Mouse (Mus musculus): ENCODE measurements around the gene Agbl5. TPM values are rescaled to one million over a fixed set of nuclear protein-coding genes. Genes with fewer than 3 reads are reported as not detected.

Gene Agbl5
- polyA plus RNA-seq, 1 experiment from 2014 or later: 21.5 TPM

DNA sequence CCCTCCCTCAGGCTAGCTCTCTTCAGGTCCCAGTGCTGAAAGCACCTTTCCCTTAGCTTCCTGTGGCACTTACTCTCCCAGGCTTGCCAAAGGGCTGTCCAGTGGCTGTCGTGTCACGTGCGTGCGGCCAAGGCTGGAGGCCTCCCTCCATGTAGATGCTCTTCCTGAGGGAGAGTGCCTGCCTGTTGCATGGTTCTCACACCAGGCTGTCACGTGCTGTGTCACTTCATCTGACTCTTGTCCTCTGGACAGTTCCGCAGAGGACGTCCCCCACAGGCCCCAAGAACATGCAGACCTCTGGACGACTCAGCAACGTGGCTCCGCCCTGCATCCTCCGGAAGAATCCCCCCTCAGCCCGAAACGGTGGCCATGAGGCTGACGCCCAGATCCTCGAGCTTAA is 24.2 kb upstream of the Agbl5 start:
- no peak overlapping the region for H3K27ac ChIP-seq (ENCODE audit: low read depth, low read length)
- H3K4me2 ChIP-seq (replicated peaks; ENCODE audit: low read depth, low read length): no peak overlapping the region
- no peaks in the 10 kb centered on the region for H3K4me1 ChIP-seq (replicated peaks; ENCODE audit: control insufficient read depth, insufficient read depth, low read length)
- DNase-seq (ENCODE audit: low spot score) (no peak), ATAC-seq (ENCODE audit: low FRiP score) (no peak)
- H3K27me3 ChIP-seq (ENCODE audit: control insufficient read depth, insufficient read depth, low read length): no peaks in the 10 kb centered on the region
- 59% methylated on average over 15 of the region's 15 CpGs for WGBS
- no peak overlapping the region for H3K9ac ChIP-seq (ENCODE audit: low read depth, low read length)
- H3K9me3 ChIP-seq (ENCODE audit: control insufficient read depth, low read length): no peaks in the 10 kb centered on the region
- H3K36me3 ChIP-seq (ENCODE audit: control insufficient read depth, insufficient read depth, low read length): no peaks in the 10 kb centered on the region
- H3K4me3 ChIP-seq (ENCODE audit: low read depth, low read length): no peak overlapping the region

DNA sequence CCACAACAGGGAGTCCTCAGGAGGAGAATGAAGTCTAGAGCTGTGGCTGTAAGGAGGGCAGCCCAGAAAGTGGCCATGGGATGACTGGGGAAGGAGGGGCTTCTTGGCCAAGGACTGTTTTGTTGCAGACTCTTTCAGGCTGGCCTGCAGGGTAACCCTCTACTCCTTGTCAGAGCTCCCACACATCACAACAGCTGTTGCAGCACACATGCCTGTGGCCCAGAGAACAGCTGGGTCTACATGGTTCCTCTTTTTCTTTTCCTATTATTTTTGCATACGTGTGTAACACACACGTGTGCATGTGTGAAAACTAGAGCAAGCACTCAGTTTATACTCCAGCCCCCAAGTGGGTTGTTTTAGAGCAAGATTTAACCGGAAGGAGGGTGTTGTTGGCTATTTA is 21.6 kb upstream of the Agbl5 start:
- no peak for DNase-seq (ENCODE audit: low spot score)
- ATAC-seq (ENCODE audit: low FRiP score): no peak
- H3K27me3 ChIP-seq (ENCODE audit: control insufficient read depth, insufficient read depth, low read length): no peaks in the 10 kb centered on the region
- 85% methylated on average over 3 of the region's 3 CpGs for WGBS
- no peak overlapping the region for H3K9ac ChIP-seq (ENCODE audit: low read depth, low read length)
- H3K36me3 ChIP-seq (ENCODE audit: control insufficient read depth, insufficient read depth, low read length): no peaks in the 10 kb centered on the region
- H3K9me3 ChIP-seq (ENCODE audit: control insufficient read depth, low read length): no peaks in the 10 kb centered on the region
- H3K4me3 ChIP-seq (ENCODE audit: low read depth, low read length): no peak overlapping the region
- no peak overlapping the region for H3K4me2 ChIP-seq (replicated peaks; ENCODE audit: low read depth, low read length)
- peaks cover 2% of the 10 kb centered on the region; the same call in 1 of the 2 replicates for H3K4me1 ChIP-seq (replicated peaks; ENCODE audit: control insufficient read depth, insufficient read depth, low read length)
- H3K27ac ChIP-seq (ENCODE audit: low read depth, low read length): no peak overlapping the region

DNA sequence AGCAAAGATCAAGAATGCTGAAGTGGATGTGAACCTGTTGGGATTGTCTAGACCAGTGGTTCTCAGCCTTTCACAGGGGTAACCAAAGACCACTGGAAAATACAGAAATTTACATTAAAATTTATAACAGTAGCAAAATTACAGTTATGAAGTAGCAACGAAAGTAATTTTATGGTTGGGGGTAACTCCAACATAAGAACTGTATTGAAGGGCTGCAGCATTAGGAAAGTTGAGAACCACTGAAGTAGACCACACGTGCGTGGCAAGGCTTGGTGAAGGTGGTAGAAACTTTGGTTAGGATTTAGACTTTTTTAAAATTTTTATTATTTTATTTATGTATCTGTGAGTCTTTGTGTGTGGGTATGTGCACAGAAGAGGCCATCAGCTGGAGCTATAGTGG is 20.8 kb upstream of the Agbl5 start, which contains the start of gene Tmem214:
Gene Tmem214, plus strand, starts transcription at position 301 of the 400 bp plus-strand sequence.
- H3K9me3 ChIP-seq (ENCODE audit: control insufficient read depth, low read length): no peaks in the 10 kb centered on the region
- H3K4me1 ChIP-seq (replicated peaks; ENCODE audit: control insufficient read depth, insufficient read depth, low read length): peaks cover 2% of the 10 kb centered on the region; the same call in 1 of the 2 replicates
- DNase-seq (ENCODE audit: low spot score): no peak
- no peaks in the 10 kb centered on the region for H3K36me3 ChIP-seq (ENCODE audit: control insufficient read depth, insufficient read depth, low read length)
- no peak for ATAC-seq (ENCODE audit: low FRiP score)
- H3K4me2 ChIP-seq (replicated peaks; ENCODE audit: low read depth, low read length): no peak within 1 kb of the TSS
- WGBS: 92% methylated on average over 3 of the region's 3 CpGs
- H3K4me3 ChIP-seq (ENCODE audit: low read depth, low read length): no peak within 1 kb of the TSS
- no peak within 1 kb of the TSS for H3K27ac ChIP-seq (ENCODE audit: low read depth, low read length)
- no peak within 1 kb of the TSS for H3K9ac ChIP-seq (ENCODE audit: low read depth, low read length)
- H3K27me3 ChIP-seq (ENCODE audit: control insufficient read depth, insufficient read depth, low read length): no peaks in the 10 kb centered on the region

DNA sequence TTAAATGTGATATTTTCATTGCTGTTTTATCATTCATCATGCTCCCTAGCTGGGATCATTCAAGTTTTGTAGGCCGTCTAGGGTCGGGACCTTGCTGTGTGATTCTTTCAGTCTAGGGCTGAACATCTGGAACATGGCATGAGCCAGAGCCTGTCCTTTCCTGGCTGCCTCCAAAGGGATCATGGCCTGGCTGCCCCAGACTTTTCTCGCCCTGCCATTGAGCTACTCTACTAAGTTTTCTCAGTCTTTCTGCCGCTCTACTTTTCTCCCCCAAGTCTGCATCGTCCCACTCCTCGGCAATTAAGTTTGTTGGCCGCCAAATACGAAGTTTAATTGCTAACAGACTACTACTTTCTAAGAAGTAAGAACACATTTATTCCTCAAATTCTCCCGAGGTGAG is 19.5 kb upstream of the Agbl5 start:
- Histone ChIP-seq H3K9ac (ENCODE audit: low read depth, low read length) (peak overlapping the region; percentile 65), H3K4me1 (replicated peaks; ENCODE audit: control insufficient read depth, insufficient read depth, low read length) (peaks cover 2% of the 10 kb centered on the region; the same call in 1 of the 2 replicates), H3K36me3 (ENCODE audit: control insufficient read depth, insufficient read depth, low read length) (0 out of 2 replicates have a peak, but pooled peaks cover 5% of the 10 kb centered on the region), H3K27ac (ENCODE audit: low read depth, low read length) (no peak overlapping the region), H3K9me3 (ENCODE audit: control insufficient read depth, low read length) (no peaks in the 10 kb centered on the region), H3K4me2 (replicated peaks; ENCODE audit: low read depth, low read length) (peak overlapping the region; percentile 70), H3K4me3 (ENCODE audit: low read depth, low read length) (peak overlapping the region; percentile 90), H3K27me3 (ENCODE audit: control insufficient read depth, insufficient read depth, low read length) (no peaks in the 10 kb centered on the region)
- no peak for DNase-seq (ENCODE audit: low spot score)
- ATAC-seq (ENCODE audit: low FRiP score): peak; percentile 44
- 22% methylated on average over 9 of the region's 9 CpGs for WGBS

DNA sequence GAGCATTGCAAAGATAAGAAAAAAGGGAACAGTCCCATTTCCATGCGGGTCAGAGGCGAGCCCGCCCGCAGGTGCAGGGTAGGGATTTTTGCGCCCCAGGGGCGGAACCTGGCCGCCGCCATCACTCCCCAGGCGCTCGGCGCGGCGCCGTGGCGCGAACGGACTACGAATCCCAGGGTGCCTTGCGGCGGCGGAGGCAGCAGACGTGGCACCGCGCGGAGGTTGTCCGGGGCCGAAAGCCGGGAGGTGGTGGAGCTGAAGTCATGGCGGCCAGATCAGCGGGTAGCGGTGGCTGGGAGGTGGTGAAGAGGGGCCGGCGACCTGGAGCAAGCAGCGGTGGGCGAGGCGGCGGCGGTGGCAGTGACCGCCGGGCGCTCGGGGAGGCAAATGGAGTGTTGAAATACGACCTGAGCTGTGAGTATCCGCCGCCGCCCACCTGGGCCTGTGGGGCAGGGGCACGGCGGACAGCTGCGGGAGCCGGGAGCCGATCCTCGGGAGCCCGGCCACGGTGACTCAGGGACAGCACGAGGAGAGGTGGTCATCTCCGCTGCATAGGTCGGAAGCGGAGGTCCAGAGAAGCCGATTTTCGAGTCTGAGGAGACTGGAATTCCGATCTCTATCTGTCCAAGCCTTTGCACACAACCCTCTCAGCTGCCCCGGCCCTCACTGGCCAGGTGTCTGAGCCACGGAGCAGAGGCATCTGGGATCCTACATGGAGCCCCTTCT is 18.9 kb upstream of the Agbl5 start:
- Histone ChIP-seq H3K36me3 (ENCODE audit: control insufficient read depth, insufficient read depth, low read length) (0 out of 2 replicates have a peak, but pooled peaks cover 9% of the 10 kb centered on the region), H3K27me3 (ENCODE audit: control insufficient read depth, insufficient read depth, low read length) (no peaks in the 10 kb centered on the region), H3K9ac (ENCODE audit: low read depth, low read length) (peak overlapping the region; percentile 65), H3K27ac (ENCODE audit: low read depth, low read length) (0 out of 2 replicates have a peak overlapping the region, but pooled peaks have one; percentile 34), H3K4me2 (replicated peaks; ENCODE audit: low read depth, low read length) (peak overlapping the region; percentile 70), H3K9me3 (ENCODE audit: control insufficient read depth, low read length) (no peaks in the 10 kb centered on the region), H3K4me3 (ENCODE audit: low read depth, low read length) (peak overlapping the region; percentile 90), H3K4me1 (replicated peaks; ENCODE audit: control insufficient read depth, insufficient read depth, low read length) (peaks cover 2% of the 10 kb centered on the region; the same call in 1 of the 2 replicates)
- peak; percentile 92 for DNase-seq (ENCODE audit: low spot score)
- peak; percentile 92 for ATAC-seq (ENCODE audit: low FRiP score)
- WGBS: under 1% methylated on average over 63 of the region's 63 CpGs

DNA sequence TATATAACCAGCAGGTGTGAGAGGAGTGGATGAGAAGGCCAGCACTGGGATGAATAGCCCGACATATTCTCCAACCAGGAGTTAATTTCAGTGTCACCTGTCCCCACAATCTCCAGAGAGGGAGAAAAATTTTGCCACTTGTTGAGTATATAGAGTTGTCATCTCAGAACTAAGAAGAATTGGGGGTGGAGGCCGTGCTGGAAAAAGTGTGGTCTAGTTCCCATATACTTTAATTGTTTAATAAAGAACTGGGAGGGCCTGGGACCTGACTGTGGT is 18.4 kb upstream of the Agbl5 start:
- H3K9ac ChIP-seq (ENCODE audit: low read depth, low read length): peak overlapping the region; percentile 65
- no peak for ATAC-seq (ENCODE audit: low FRiP score)
- no peaks in the 10 kb centered on the region for H3K9me3 ChIP-seq (ENCODE audit: control insufficient read depth, low read length)
- H3K36me3 ChIP-seq (ENCODE audit: control insufficient read depth, insufficient read depth, low read length): 0 out of 2 replicates have a peak, but pooled peaks cover 13% of the 10 kb centered on the region
- WGBS: 27% methylated on average over 2 of the region's 2 CpGs
- H3K4me2 ChIP-seq (replicated peaks; ENCODE audit: low read depth, low read length): peak overlapping the region; percentile 70
- H3K27ac ChIP-seq (ENCODE audit: low read depth, low read length): no peak overlapping the region
- H3K4me3 ChIP-seq (ENCODE audit: low read depth, low read length): peak overlapping the region; percentile 90
- no peak for DNase-seq (ENCODE audit: low spot score)
- peaks cover 2% of the 10 kb centered on the region; the same call in 1 of the 2 replicates for H3K4me1 ChIP-seq (replicated peaks; ENCODE audit: control insufficient read depth, insufficient read depth, low read length)
- no peaks in the 10 kb centered on the region for H3K27me3 ChIP-seq (ENCODE audit: control insufficient read depth, insufficient read depth, low read length)

DNA sequence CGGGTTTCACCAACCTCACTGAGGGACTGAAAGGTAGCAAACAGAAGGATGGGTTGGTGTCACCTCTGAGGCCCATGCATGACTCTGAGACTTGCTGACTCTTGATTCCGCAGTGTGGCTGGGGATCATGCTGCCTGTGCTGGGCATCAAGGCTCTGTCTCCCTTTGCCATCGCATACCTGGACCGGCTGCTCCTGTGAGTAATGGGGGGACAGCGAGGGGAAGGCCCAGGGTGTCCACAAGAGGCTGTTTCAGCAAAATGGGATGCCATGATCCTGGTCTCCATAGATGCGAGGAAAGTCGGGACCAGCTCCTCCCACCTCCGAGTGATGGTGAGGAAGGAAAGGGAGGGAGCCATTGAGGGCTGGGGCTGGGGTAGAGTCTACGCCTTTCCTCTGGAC is 15.9 kb upstream of the Agbl5 start:
- Histone ChIP-seq H3K4me1 (replicated peaks; ENCODE audit: control insufficient read depth, insufficient read depth, low read length) (peaks cover 2% of the 10 kb centered on the region; the same call in 1 of the 2 replicates), H3K36me3 (ENCODE audit: control insufficient read depth, insufficient read depth, low read length) (peaks cover 32% of the 10 kb centered on the region), H3K4me3 (ENCODE audit: low read depth, low read length) (no peak overlapping the region), H3K9me3 (ENCODE audit: control insufficient read depth, low read length) (no peaks in the 10 kb centered on the region), H3K9ac (ENCODE audit: low read depth, low read length) (no peak overlapping the region), H3K27me3 (ENCODE audit: control insufficient read depth, insufficient read depth, low read length) (no peaks in the 10 kb centered on the region), H3K27ac (ENCODE audit: low read depth, low read length) (no peak overlapping the region), H3K4me2 (replicated peaks; ENCODE audit: low read depth, low read length) (no peak overlapping the region)
- no peak for DNase-seq (ENCODE audit: low spot score)
- 93% methylated on average over 9 of the region's 9 CpGs for WGBS
- ATAC-seq (ENCODE audit: low FRiP score): no peak

DNA sequence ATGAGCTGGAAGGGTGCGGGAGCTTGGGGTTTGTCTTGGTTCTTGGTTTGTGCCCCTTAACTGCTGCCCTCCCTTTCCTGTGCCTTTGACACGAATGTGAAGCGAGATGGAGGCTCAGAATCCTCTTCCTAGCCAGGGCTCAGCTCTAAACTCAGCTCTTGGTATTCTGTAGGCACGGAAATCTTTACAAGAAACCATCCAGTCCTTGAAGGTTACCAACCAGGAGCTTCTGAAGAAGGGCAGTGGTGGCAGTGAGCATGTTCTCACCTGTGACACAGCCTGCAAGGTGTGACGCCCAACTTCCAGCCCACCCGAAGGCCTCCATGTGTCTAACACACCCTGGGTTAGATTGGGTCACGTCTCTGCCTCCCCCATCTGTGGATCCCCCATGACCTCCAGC is 14.1 kb upstream of the Agbl5 start:
- no peak overlapping the region for H3K27ac ChIP-seq (ENCODE audit: low read depth, low read length)
- H3K4me3 ChIP-seq (ENCODE audit: low read depth, low read length): no peak overlapping the region
- H3K4me1 ChIP-seq (replicated peaks; ENCODE audit: control insufficient read depth, insufficient read depth, low read length): peaks cover 2% of the 10 kb centered on the region; the same call in 1 of the 2 replicates
- H3K27me3 ChIP-seq (ENCODE audit: control insufficient read depth, insufficient read depth, low read length): no peaks in the 10 kb centered on the region
- H3K36me3 ChIP-seq (ENCODE audit: control insufficient read depth, insufficient read depth, low read length): peaks cover 32% of the 10 kb centered on the region
- WGBS: 84% methylated on average over 7 of the region's 7 CpGs
- ATAC-seq (ENCODE audit: low FRiP score): no peak
- H3K9ac ChIP-seq (ENCODE audit: low read depth, low read length): no peak overlapping the region
- H3K4me2 ChIP-seq (replicated peaks; ENCODE audit: low read depth, low read length): no peak overlapping the region
- no peaks in the 10 kb centered on the region for H3K9me3 ChIP-seq (ENCODE audit: control insufficient read depth, low read length)
- no peak for DNase-seq (ENCODE audit: low spot score)

DNA sequence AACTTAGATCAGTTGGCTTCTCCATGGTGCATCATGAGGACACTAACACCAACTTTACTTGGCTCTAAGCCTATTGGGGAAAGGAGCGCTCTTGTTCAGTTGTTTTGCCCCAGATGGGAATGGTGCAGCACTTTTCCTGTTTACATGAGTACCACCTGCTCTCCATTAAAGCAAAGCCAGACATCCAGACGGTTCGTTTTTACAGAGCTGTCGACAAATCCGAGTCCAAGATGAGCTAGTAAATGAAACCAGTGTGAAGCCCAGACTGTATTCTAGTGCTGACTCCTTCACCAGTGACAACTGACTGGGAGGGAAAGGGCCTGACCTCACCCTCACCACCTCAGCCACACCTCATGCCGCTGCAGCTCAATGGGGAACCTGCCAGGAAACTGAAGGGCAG is 9.9 kb upstream of the Agbl5 start:
- no peaks in the 10 kb centered on the region for H3K4me1 ChIP-seq (replicated peaks; ENCODE audit: control insufficient read depth, insufficient read depth, low read length)
- H3K4me3 ChIP-seq (ENCODE audit: low read depth, low read length): no peak overlapping the region
- H3K9me3 ChIP-seq (ENCODE audit: control insufficient read depth, low read length): no peaks in the 10 kb centered on the region
- DNase-seq (ENCODE audit: low spot score) (no peak), ATAC-seq (ENCODE audit: low FRiP score) (no peak)
- no peak overlapping the region for H3K4me2 ChIP-seq (replicated peaks; ENCODE audit: low read depth, low read length)
- H3K27ac ChIP-seq (ENCODE audit: low read depth, low read length): no peak overlapping the region
- no peak overlapping the region for H3K9ac ChIP-seq (ENCODE audit: low read depth, low read length)
- H3K27me3 ChIP-seq (ENCODE audit: control insufficient read depth, insufficient read depth, low read length): no peaks in the 10 kb centered on the region
- 62% methylated on average over 6 of the region's 6 CpGs for WGBS
- peaks cover 29% of the 10 kb centered on the region for H3K36me3 ChIP-seq (ENCODE audit: control insufficient read depth, insufficient read depth, low read length)

Data from hindbrain, embryonic 11.5 days (tissue).